Mouse (Mus musculus) liver, embryonic 12.5 days (tissue): Measurements from ENCODE around the gene 1700007K13Rik. TPM values are rescaled to one million over a fixed set of nuclear protein-coding genes. Genes with fewer than 3 reads are reported as not detected.
"Not testable (repeated sequence)": the region's sequence is repeated elsewhere in the genome, so short reads cannot be mapped to it uniquely, and the experiment has no call there.

Experiments
- ATAC-seq: fragments of 200-750 bp; cut with Nextera tagmentation; 2 replicates; pipeline ENCODE4 v1.8.0; 2017; ENCODE audit warnings: moderate number of reproducible peaks, mild to moderate bottlenecking, moderate library complexity
- H3K27ac ChIP-seq: fragments of 300-500 bp; sonication (generic); 2 replicates; pipeline ENCODE4 v1.5.1; 2016; ENCODE audit warnings: mild to moderate bottlenecking
- H3K27me3 ChIP-seq: fragments of 300-500 bp; sonication (generic); replicated peaks from 2 replicates; pipeline ENCODE4 v1.6.1; 2016; ENCODE audit warnings: mild to moderate bottlenecking, moderate library complexity
- H3K36me3 ChIP-seq: fragments of 300-500 bp; sonication (generic); 2 replicates; pipeline ENCODE4 v1.6.1; 2016; ENCODE audit warnings: mild to moderate bottlenecking, moderate library complexity
- H3K4me1 ChIP-seq: fragments of 300-500 bp; sonication (generic); 2 replicates; pipeline ENCODE4 v1.6.1; 2016
- H3K4me2 ChIP-seq: fragments of 300-500 bp; sonication (generic); 2 replicates; pipeline ENCODE4 v1.6.1; 2016; ENCODE audit warnings: mild to moderate bottlenecking, moderate library complexity
- H3K4me3 ChIP-seq: fragments of 300-500 bp; sonication (generic); 2 replicates; pipeline ENCODE4 v1.5.1; 2016; ENCODE audit warnings: mild to moderate bottlenecking, moderate library complexity
- H3K9ac ChIP-seq: fragments of 300-500 bp; sonication (generic); 2 replicates; pipeline ENCODE4 v1.6.1; 2016; ENCODE audit warnings: mild to moderate bottlenecking, moderate library complexity
- H3K9me3 ChIP-seq: fragments of 300-500 bp; sonication (generic); replicated peaks from 2 replicates; pipeline ENCODE4 v1.6.1; 2016; ENCODE audit warnings: mild to moderate bottlenecking, moderate library complexity
- WGBS: fragments of 180-500 bp; shearing (Covaris S2); methylation state at CpG from one replicate; pipeline ENCODE4 v1.1.7; 2016; ENCODE audit not compliant: insufficient replicate concordance; 5-methylcytosine and 5-hydroxymethylcytosine counted together
- polyA plus RNA-seq: library from polyadenylated mRNA; unstranded; fragments of >200 nt; fragmentation: Nextera tagmentation; extraction: Ambion mirVana; gene quantifications from 2 replicates; pipeline ENCODE4 v1.2.1, GENCODE M21; 2016

Gene 1700007K13Rik
- polyA plus RNA-seq, 1 experiment from 2014 or later, result not detected

GRCm38 (mm10) chr2:28496671-28497070, 30.5 kb upstream of the 1700007K13Rik start, which contains the start of gene Gbgt1:
TSS of gene Gbgt1 (plus strand) at chr2:28496891.
- WGBS, result 68% methylated on average over 5 of the region's 5 CpGs
- H3K27ac ChIP-seq, result no peak within 1 kb of the TSS
- no peak for ATAC-seq
- H3K4me3 ChIP-seq, result no peak within 1 kb of the TSS
- H3K4me1 ChIP-seq, result no peaks in the 10 kb centered on the region
- H3K36me3 ChIP-seq, result no peaks in the 10 kb centered on the region
- no peaks in the 10 kb centered on the region for H3K27me3 ChIP-seq
- no peak within 1 kb of the TSS for H3K4me2 ChIP-seq
- no peaks in the 10 kb centered on the region for H3K9me3 ChIP-seq
- no peak within 1 kb of the TSS for H3K9ac ChIP-seq

- Histone ChIP-seq H3K27me3 (no peaks in the 10 kb centered on the region), H3K4me1 (no peaks in the 10 kb centered on the region), H3K4me2 (no peak overlapping the region), H3K4me3 (no peak overlapping the region), H3K36me3 (no peaks in the 10 kb centered on the region), H3K27ac (no peak overlapping the region), H3K9me3 (no peaks in the 10 kb centered on the region), H3K9ac (no peak overlapping the region)
- 69% methylated on average over 16 of the region's 16 CpGs for WGBS
- ATAC-seq, result no peak
Measured at GRCm38 (mm10) chr2:28495801-28496595, 29.9 kb upstream of the 1700007K13Rik start.

GRCm38 (mm10) chr2:28495207-28495756, 29.1 kb upstream of the 1700007K13Rik start:
- no peak overlapping the region for H3K9ac ChIP-seq
- no peaks in the 10 kb centered on the region for H3K9me3 ChIP-seq
- no peak overlapping the region for H3K4me3 ChIP-seq
- H3K27ac ChIP-seq, result no peak overlapping the region
- no peaks in the 10 kb centered on the region for H3K36me3 ChIP-seq
- H3K4me2 ChIP-seq, result no peak overlapping the region
- H3K27me3 ChIP-seq, result no peaks in the 10 kb centered on the region
- H3K4me1 ChIP-seq, result no peaks in the 10 kb centered on the region
- no peak for ATAC-seq
- WGBS, result 58% methylated on average over 14 of the region's 14 CpGs

- Histone ChIP-seq H3K9me3 (no peaks in the 10 kb centered on the region), H3K36me3 (no peaks in the 10 kb centered on the region), H3K27me3 (no peaks in the 10 kb centered on the region), H3K4me3 (no peak overlapping the region), H3K4me2 (no peak overlapping the region), H3K9ac (no peak overlapping the region), H3K4me1 (no peaks in the 10 kb centered on the region), H3K27ac (no peak overlapping the region)
- WGBS, result 55% methylated on average over 2 of the region's 2 CpGs
- no peak for ATAC-seq
Measured at GRCm38 (mm10) chr2:28494521-28494920, 28.4 kb upstream of the 1700007K13Rik start.

GRCm38 (mm10) chr2:28483861-28484260, 17.7 kb upstream of the 1700007K13Rik start:
- Histone ChIP-seq H3K4me1 (no peaks in the 10 kb centered on the region), H3K9ac (no peak overlapping the region), H3K27ac (no peak overlapping the region), H3K36me3 (no peaks in the 10 kb centered on the region), H3K27me3 (no peaks in the 10 kb centered on the region), H3K9me3 (no peaks in the 10 kb centered on the region), H3K4me2 (no peak overlapping the region), H3K4me3 (no peak overlapping the region)
- ATAC-seq, result no peak
- WGBS, result 55% methylated on average over 2 of the region's 2 CpGs

GRCm38 (mm10) chr2:28479208-28480204, 13.4 kb upstream of the 1700007K13Rik start:
- 71% methylated on average over 20 of the region's 20 CpGs for WGBS
- Histone ChIP-seq H3K9me3 (no peaks in the 10 kb centered on the region), H3K4me1 (no peaks in the 10 kb centered on the region), H3K9ac (no peak overlapping the region), H3K4me2 (no peak overlapping the region), H3K4me3 (no peak overlapping the region), H3K27ac (no peak overlapping the region), H3K36me3 (no peaks in the 10 kb centered on the region), H3K27me3 (no peaks in the 10 kb centered on the region)
- no peak for ATAC-seq

- H3K9me3 ChIP-seq, H3K4me1 ChIP-seq, H3K9ac ChIP-seq, H3K27ac ChIP-seq, H3K27me3 ChIP-seq, H3K4me3 ChIP-seq, H3K36me3 ChIP-seq, H3K4me2 ChIP-seq, ATAC-seq: not testable (repeated sequence)
- 70% methylated on average over 5 of the region's 5 CpGs for WGBS
Measured at GRCm38 (mm10) chr2:28477993-28478392, 11.9 kb upstream of the 1700007K13Rik start.

- peaks cover 43% of the 10 kb centered on the region for H3K36me3 ChIP-seq
- not testable (repeated sequence) for H3K9me3 ChIP-seq, H3K4me1 ChIP-seq, H3K27ac ChIP-seq, H3K4me3 ChIP-seq, ATAC-seq, H3K9ac ChIP-seq, H3K4me2 ChIP-seq, H3K27me3 ChIP-seq
- WGBS, result 84% methylated on average over 8 of the region's 8 CpGs
Measured at GRCm38 (mm10) chr2:28472011-28472410, 5.9 kb upstream of the 1700007K13Rik start.

GRCm38 (mm10) chr2:28470591-28470990, 4.5 kb upstream of the 1700007K13Rik start:
- H3K4me2 ChIP-seq, result no peak overlapping the region
- peaks cover 19% of the 10 kb centered on the region for H3K4me1 ChIP-seq
- no peak overlapping the region for H3K9ac ChIP-seq
- ATAC-seq, result no peak
- H3K27ac ChIP-seq, result no peak overlapping the region
- WGBS, result 84% methylated on average over 2 of the region's 2 CpGs
- no peaks in the 10 kb centered on the region for H3K9me3 ChIP-seq
- H3K27me3 ChIP-seq, result peaks cover 20% of the 10 kb centered on the region
- H3K36me3 ChIP-seq, result peaks cover 43% of the 10 kb centered on the region
- H3K4me3 ChIP-seq, result no peak overlapping the region

- H3K27me3 ChIP-seq, result peaks cover 31% of the 10 kb centered on the region
- H3K36me3 ChIP-seq, result peaks cover 43% of the 10 kb centered on the region
- H3K4me1 ChIP-seq, result peaks cover 19% of the 10 kb centered on the region
- WGBS, result 94% methylated on average over 14 of the region's 14 CpGs
- H3K4me2 ChIP-seq, result no peak overlapping the region
- no peaks in the 10 kb centered on the region for H3K9me3 ChIP-seq
- no peak overlapping the region for H3K4me3 ChIP-seq
- no peak overlapping the region for H3K27ac ChIP-seq
- no peak overlapping the region for H3K9ac ChIP-seq
- no peak for ATAC-seq
Measured at GRCm38 (mm10) chr2:28469461-28469860, 3.3 kb upstream of the 1700007K13Rik start.

GRCm38 (mm10) chr2:28468486-28469225, 2.5 kb upstream of the 1700007K13Rik start:
- H3K36me3 ChIP-seq, result peaks cover 43% of the 10 kb centered on the region
- H3K27ac ChIP-seq, result no peak overlapping the region
- H3K9me3 ChIP-seq, result no peaks in the 10 kb centered on the region
- WGBS, result 43% methylated on average over 18 of the region's 18 CpGs
- ATAC-seq, result no peak
- H3K9ac ChIP-seq, result peak overlapping the region; percentile 86
- H3K27me3 ChIP-seq, result peaks cover 35% of the 10 kb centered on the region
- peaks cover 19% of the 10 kb centered on the region for H3K4me1 ChIP-seq
- H3K4me2 ChIP-seq, result peak overlapping the region; percentile 79
- peak overlapping the region; percentile 89 for H3K4me3 ChIP-seq
